In genomic region chr19:21472121-21472780, GRCm38 (mm10) we compare ENCODE assay signal across 8 mouse cellular contexts. TPM values are rescaled to one million over a fixed set of nuclear protein-coding genes. Genes with fewer than 3 reads are reported as not detected.
A peak's percentile ranks its signal among the peaks of the same experiment; 100 is the strongest.
DNase-seq lines count a peak whose midpoint lies in the region; ATAC-seq and TF ChIP-seq lines count a peak whose summit lies in the region.

No protein-coding gene starts in this region.

- no peak overlapping the region for H3K27ac ChIP-seq in embryonic facial prominence, embryonic 14.5 days (replicated peaks; ENCODE audit: low read depth, low read length)
- H3K27ac ChIP-seq in heart, adult 2 months: peak overlapping the region; percentile 90
- H3K27ac ChIP-seq in limb, embryonic 13.5 days: no peak overlapping the region
- H3K27ac ChIP-seq in midbrain, embryonic 14.5 days (replicated peaks; ENCODE audit: low read depth, low read length): no peak overlapping the region
- H3K27ac ChIP-seq in spleen, adult 2 months (ENCODE audit: insufficient read depth, low read length): no peak overlapping the region

- H3K27me3 ChIP-seq in embryonic facial prominence, embryonic 14.5 days (replicated peaks; ENCODE audit: control insufficient read depth, insufficient read depth, low read length): peaks cover 29% of the 10 kb centered on the region
- H3K27me3 ChIP-seq in heart, adult 2 months (ENCODE audit: control insufficient read depth, insufficient read depth, low read length): peaks cover 1% of the 10 kb centered on the region; the same call in 1 of the 2 replicates
- H3K27me3 ChIP-seq in limb, embryonic 13.5 days: peaks cover 37% of the 10 kb centered on the region
- peaks cover 5% of the 10 kb centered on the region; the same call in 1 of the 2 replicates for H3K27me3 ChIP-seq in midbrain, embryonic 14.5 days (ENCODE audit: control insufficient read depth, insufficient read depth, low read length)
- no peaks in the 10 kb centered on the region; the same call in 1 of the 2 replicates for H3K27me3 ChIP-seq in spleen, adult 2 months (ENCODE audit: control insufficient read depth, insufficient read depth, low read length)

- no peaks in the 10 kb centered on the region; the same call in 1 of the 2 replicates for H3K79me2 ChIP-seq in heart, adult 2 months (replicated peaks; ENCODE audit: control insufficient read depth, insufficient read depth, low read length)

- ATAC-seq in embryonic facial prominence, embryonic 14.5 days (ENCODE audit: low read depth): peak; percentile 81
- peak; percentile 57 for ATAC-seq in limb, embryonic 13.5 days (ENCODE audit: low FRiP score, low read depth)
- no peak for ATAC-seq in midbrain, embryonic 14.5 days (ENCODE audit: low FRiP score, low TSS enrichment)

- intact Hi-C loops in heart, adult 2 months (cut with DNase I): loop anchor here (1.0 to 5.0 kb wide), 2 partner anchors 99 to 200 kb away; partner anchors contain the start of gene Zfand5

- H3K9me3 ChIP-seq in embryonic facial prominence, embryonic 14.5 days (ENCODE audit: control insufficient read depth, low read length): 0 out of 2 replicates have a peak, but pooled peaks cover 12% of the 10 kb centered on the region
- 0 out of 2 replicates have a peak, but pooled peaks cover 9% of the 10 kb centered on the region for H3K9me3 ChIP-seq in limb, embryonic 13.5 days
- peaks cover 8% of the 10 kb centered on the region; the same call in 1 of the 2 replicates for H3K9me3 ChIP-seq in midbrain, embryonic 14.5 days (ENCODE audit: control insufficient read depth, low read length)

- TF ChIP-seq POLR2A in heart, adult 2 months (IDR thresholded peaks at IDR 0.05; ENCODE audit: insufficient read depth, low read depth, low read length): peak; percentile 57
- no peak for TF ChIP-seq POLR2A in spleen, adult 2 months (IDR thresholded peaks at IDR 0.05; ENCODE audit: low read depth, low read length)

- 1% methylated on average over 34 of the region's 48 CpGs for WGBS in embryonic facial prominence, embryonic 14.5 days
- 2% methylated on average over 48 of the region's 48 CpGs for WGBS in heart, adult 2 months
- 2% methylated on average over 48 of the region's 48 CpGs for WGBS in limb, embryonic 13.5 days
- 3% methylated on average over 47 of the region's 48 CpGs for WGBS in midbrain, embryonic 14.5 days
- 5% methylated on average over 48 of the region's 48 CpGs for WGBS in spleen, adult 2 months

- DNase-seq in adrenal gland, adult 18-20 months (ENCODE audit: low spot score in 2 of 2): peak; percentile 78 to 80
- DNase-seq in embryonic facial prominence, embryonic 14.5 days (ENCODE audit: low spot score): peak; percentile 59
- DNase-seq in heart, adult 2 months: peak; percentile 90
- peak; percentile 70 to 82 for DNase-seq in kidney, adult 8-10 months
- peak; percentile 52 for DNase-seq in midbrain, embryonic 14.5 days
- DNase-seq in spleen, adult 2 months (ENCODE audit: low read depth in 1 of 2, low spot score in 2 of 2): peak in 1 of 2 experiments; percentile 6
- no peak for DNase-seq in MN1 (ENCODE audit: low spot score)

- peaks cover 5% of the 10 kb centered on the region; the same call in 1 of the 2 replicates for H3K4me1 ChIP-seq in embryonic facial prominence, embryonic 14.5 days (ENCODE audit: control insufficient read depth, insufficient read depth, low read length)
- H3K4me1 ChIP-seq in heart, adult 2 months (ENCODE audit: control insufficient read depth, insufficient read depth, low read length): peaks cover 3% of the 10 kb centered on the region; the same call in 1 of the 2 replicates
- H3K4me1 ChIP-seq in limb, embryonic 13.5 days: peaks cover 7% of the 10 kb centered on the region; the same call in 1 of the 2 replicates
- 0 out of 2 replicates have a peak, but pooled peaks cover 8% of the 10 kb centered on the region for H3K4me1 ChIP-seq in midbrain, embryonic 14.5 days (ENCODE audit: control insufficient read depth, insufficient read depth, low read length)
- H3K4me1 ChIP-seq in spleen, adult 2 months (ENCODE audit: control insufficient read depth, insufficient read depth, insufficient read length): no peaks in the 10 kb centered on the region; the same call in 1 of the 2 replicates

- TF ChIP-seq CTCF in heart, adult 2 months (IDR thresholded peaks at IDR 0.05): peak; percentile 96
- no peak; the same call in 1 of the 2 replicates for TF ChIP-seq CTCF in spleen, adult 2 months (IDR thresholded peaks at IDR 0.05; ENCODE audit: extremely low read depth, insufficient read depth, insufficient read length, insufficient replicate concordance)

- H3K9ac ChIP-seq in embryonic facial prominence, embryonic 14.5 days (ENCODE audit: low read depth, low read length): peak overlapping the region; percentile 55
- peak overlapping the region; percentile 80 for H3K9ac ChIP-seq in heart, adult 2 months (ENCODE audit: low read depth, low read length)
- peak overlapping the region; percentile 45 for H3K9ac ChIP-seq in limb, embryonic 13.5 days
- H3K9ac ChIP-seq in midbrain, embryonic 14.5 days (replicated peaks; ENCODE audit: low read length): no peak overlapping the region

- 0 out of 2 replicates have a peak, but pooled peaks have one; percentile 25 for TF ChIP-seq EP300 in heart, adult 2 months (IDR thresholded peaks at IDR 0.05; ENCODE audit: insufficient read depth, low read depth, low read length)

- H3K4me3 ChIP-seq in embryonic facial prominence, embryonic 14.5 days (ENCODE audit: low read depth, low read length): peak overlapping the region; percentile 49
- peak overlapping the region; percentile 82 for H3K4me3 ChIP-seq in heart, adult 2 months
- peak overlapping the region; percentile 52 for H3K4me3 ChIP-seq in limb, embryonic 13.5 days
- H3K4me3 ChIP-seq in midbrain, embryonic 14.5 days (replicated peaks; ENCODE audit: low read depth, low read length): peak overlapping the region; percentile 39
- peak overlapping the region; percentile 55 for H3K4me3 ChIP-seq in spleen, adult 2 months (ENCODE audit: extremely low read depth, insufficient read depth, insufficient read length)

- peak overlapping the region; percentile 91 for H3K4me2 ChIP-seq in embryonic facial prominence, embryonic 14.5 days (ENCODE audit: low read depth, low read length)
- peak overlapping the region; percentile 87 for H3K4me2 ChIP-seq in limb, embryonic 13.5 days (replicated peaks)
- peak overlapping the region; percentile 78 for H3K4me2 ChIP-seq in midbrain, embryonic 14.5 days (ENCODE audit: low read length)

- no peaks in the 10 kb centered on the region for H3K36me3 ChIP-seq in embryonic facial prominence, embryonic 14.5 days (ENCODE audit: control insufficient read depth, insufficient read depth, low read length)
- H3K36me3 ChIP-seq in heart, adult 2 months (ENCODE audit: control insufficient read depth, insufficient read depth, low read length): no peaks in the 10 kb centered on the region; the same call in 1 of the 2 replicates
- no peaks in the 10 kb centered on the region for H3K36me3 ChIP-seq in limb, embryonic 13.5 days
- H3K36me3 ChIP-seq in midbrain, embryonic 14.5 days (ENCODE audit: control insufficient read depth, insufficient read depth, low read length): no peaks in the 10 kb centered on the region
- H3K36me3 ChIP-seq in spleen, adult 2 months (ENCODE audit: control insufficient read depth, insufficient read depth, low read length): no peaks in the 10 kb centered on the region

RNA-seq across cellular contexts. Expression of gene Gda, which starts 1.0 kb away (rescaled TPM):
- total RNA-seq in adrenal gland, adult 18-20 months (2021): 10 to 100 TPM; 11.0 to 13.1 TPM
- 0.51 and 0.54 TPM in 2 replicates for polyA plus RNA-seq in embryonic facial prominence, embryonic 14.5 days (2014; fragmentation: Nextera tagmentation; extraction: Ambion mirVana)
- 10 to 100 TPM; 17.5 to 38.7 TPM for total RNA-seq in heart, adult 2 months (2021)
- 4.3 and 5.0 TPM in 2 replicates for polyA plus RNA-seq in heart, adult 2 months (2012; rRNA removed)
- polyA plus RNA-seq in limb, embryonic 13.5 days (2015; fragmentation: Nextera tagmentation; extraction: Ambion mirVana): 0.09 TPM in 1 of 2 replicates, not detected in the other
- 0.13 and 0.20 TPM in 2 replicates for polyA plus RNA-seq in midbrain, embryonic 14.5 days (2014; fragmentation: Nextera tagmentation; extraction: Ambion mirVana)
- polyA plus RNA-seq in spleen, adult 2 months (2012; rRNA removed): 6.4 and 10.9 TPM in 2 replicates
